Mouse (Mus musculus): ENCODE measurements around the gene Zmynd12. TPM values are rescaled to one million over a fixed set of nuclear protein-coding genes. Genes with fewer than 3 reads are reported as not detected.
A peak's percentile ranks its signal among the peaks of the same experiment; 100 is the strongest.

Gene Zmynd12
- polyA plus RNA-seq (2015; fragmentation: Nextera tagmentation; extraction: Ambion mirVana): 1.8 and 2.1 TPM in 2 replicates

DNA sequence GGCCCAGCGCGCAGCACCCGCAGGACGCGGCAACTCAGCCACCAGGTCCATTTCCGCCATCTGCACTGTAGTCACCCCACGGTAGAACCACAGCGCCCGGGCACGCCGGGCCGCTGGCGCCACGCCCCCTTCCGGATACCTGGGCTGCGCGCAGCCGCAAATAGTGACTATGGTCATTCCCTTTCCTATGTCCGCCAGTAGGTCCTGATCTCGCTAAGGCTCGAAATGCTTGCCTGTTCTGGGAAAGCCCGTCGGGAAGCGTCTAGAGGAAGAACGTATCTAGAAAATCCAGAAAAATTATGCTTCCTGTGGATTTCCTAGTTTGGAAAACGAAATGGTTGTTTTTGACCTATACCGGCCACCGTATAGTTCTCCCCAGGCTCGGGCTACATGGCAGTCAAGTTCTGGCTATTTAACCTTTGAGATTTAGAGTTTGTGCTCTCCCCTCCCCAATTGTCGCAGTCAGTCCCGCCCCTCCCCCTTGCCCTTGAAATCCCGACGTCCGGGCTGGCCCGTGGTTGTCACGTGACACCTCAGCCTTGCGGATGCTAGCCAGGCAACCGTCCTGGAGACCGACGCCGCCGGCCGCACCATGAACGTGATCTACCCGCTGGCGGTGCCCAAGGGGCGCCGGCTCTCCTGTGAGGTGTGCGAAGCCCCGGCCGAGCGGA lies at the start of gene Zmynd12, which contains the start of gene Ppcs:
Zmynd12 (plus strand) TSS at position 521 of the 671 bp plus-strand sequence.
Ppcs (minus strand) TSS at position 127 of the 671 bp plus-strand sequence.
- WGBS: under 1% methylated on average over 52 of the region's 52 CpGs

DNA sequence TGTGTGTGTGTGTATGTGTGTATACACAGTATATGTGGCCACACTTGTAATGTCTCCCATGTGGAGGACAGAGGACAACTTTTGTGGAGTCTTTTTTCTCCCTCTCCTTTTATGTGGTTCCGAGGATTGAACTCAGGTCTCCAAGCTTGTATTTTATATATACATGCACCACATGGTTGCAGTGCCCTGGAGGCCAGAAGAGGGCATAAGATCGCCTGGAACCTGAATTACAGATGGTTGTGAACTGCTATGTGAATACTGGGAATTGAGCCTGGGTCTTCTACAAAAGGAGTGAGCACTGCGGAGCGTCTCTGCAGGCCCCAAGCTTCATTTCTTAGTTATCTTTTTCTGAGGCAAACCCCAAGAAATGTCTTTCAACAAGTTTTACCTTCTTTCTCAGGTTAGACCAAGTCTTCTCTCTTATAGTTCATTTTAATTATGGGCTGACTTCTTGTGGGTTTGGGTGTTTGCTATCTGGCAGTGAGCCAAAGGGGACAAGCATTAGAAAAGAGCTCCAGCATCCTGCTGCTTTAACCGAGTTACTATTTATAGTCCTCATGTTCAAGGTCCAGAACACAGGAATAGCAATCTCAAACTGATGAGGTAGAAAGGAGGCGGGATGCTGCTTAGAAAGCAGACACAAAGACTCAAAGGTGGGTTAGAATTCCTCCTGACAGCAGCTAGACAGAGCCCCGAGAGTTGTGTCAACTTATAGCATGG lies 41.0 kb upstream of the Zmynd12 start:
- Histone ChIP-seq H3K4me2 (replicated peaks) (no peak overlapping the region), H3K27me3 (no peaks in the 10 kb centered on the region), H3K27ac (replicated peaks) (no peak overlapping the region), H3K36me3 (no peaks in the 10 kb centered on the region), H3K4me3 (replicated peaks) (no peak overlapping the region), H3K9me3 (replicated peaks) (no peaks in the 10 kb centered on the region), H3K4me1 (no peaks in the 10 kb centered on the region), H3K9ac (no peak overlapping the region)
- ATAC-seq (ENCODE audit: insufficient number of reproducible peaks, low FRiP score, low TSS enrichment, low read depth): no peak
- 72% methylated on average over 7 of the region's 7 CpGs for WGBS

More for the DNA sequence above, at the start of gene Zmynd12, which contains the start of gene Ppcs:
- Histone ChIP-seq H3K36me3 (no peaks in the 10 kb centered on the region), H3K4me2 (replicated peaks) (peak within 1 kb of the TSS; percentile 67), H3K9ac (peak within 1 kb of the TSS; percentile 69), H3K27me3 (no peaks in the 10 kb centered on the region), H3K9me3 (replicated peaks) (no peaks in the 10 kb centered on the region), H3K4me1 (peaks cover 13% of the 10 kb centered on the region), H3K4me3 (replicated peaks) (peak within 1 kb of the TSS; percentile 69), H3K27ac (replicated peaks) (peak within 1 kb of the TSS; percentile 88)
- ATAC-seq (ENCODE audit: insufficient number of reproducible peaks, low FRiP score, low TSS enrichment, low read depth): peak; percentile 94

DNA sequence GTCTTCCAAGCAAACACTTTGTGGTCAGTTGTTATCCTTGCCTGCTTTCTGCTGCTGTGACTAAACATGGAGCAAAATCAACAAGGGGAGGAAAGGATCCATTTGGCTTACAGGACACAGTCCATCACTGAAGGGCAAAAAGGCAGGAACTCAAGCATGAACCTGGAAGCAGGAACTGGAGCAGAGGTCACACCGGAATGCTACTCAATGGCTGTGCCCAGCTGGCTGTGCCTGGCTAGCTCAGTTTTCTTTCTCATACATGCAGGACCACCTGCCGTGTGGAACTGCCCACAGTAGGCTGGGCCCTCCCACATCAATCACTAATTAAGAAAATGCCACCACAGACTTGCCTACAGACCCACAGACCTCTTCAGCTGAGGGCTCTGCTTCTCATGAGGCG lies 33.4 kb upstream of the Zmynd12 start:
- Histone ChIP-seq H3K4me1 (no peaks in the 10 kb centered on the region), H3K9ac (no peak overlapping the region), H3K36me3 (no peaks in the 10 kb centered on the region), H3K27ac (replicated peaks) (no peak overlapping the region), H3K27me3 (no peaks in the 10 kb centered on the region), H3K4me3 (replicated peaks) (no peak overlapping the region), H3K9me3 (replicated peaks) (0 out of 2 replicates have a peak, but pooled peaks cover 3% of the 10 kb centered on the region), H3K4me2 (replicated peaks) (no peak overlapping the region)
- ATAC-seq (ENCODE audit: insufficient number of reproducible peaks, low FRiP score, low TSS enrichment, low read depth): no peak
- WGBS: 66% methylated on average over 3 of the region's 3 CpGs

DNA sequence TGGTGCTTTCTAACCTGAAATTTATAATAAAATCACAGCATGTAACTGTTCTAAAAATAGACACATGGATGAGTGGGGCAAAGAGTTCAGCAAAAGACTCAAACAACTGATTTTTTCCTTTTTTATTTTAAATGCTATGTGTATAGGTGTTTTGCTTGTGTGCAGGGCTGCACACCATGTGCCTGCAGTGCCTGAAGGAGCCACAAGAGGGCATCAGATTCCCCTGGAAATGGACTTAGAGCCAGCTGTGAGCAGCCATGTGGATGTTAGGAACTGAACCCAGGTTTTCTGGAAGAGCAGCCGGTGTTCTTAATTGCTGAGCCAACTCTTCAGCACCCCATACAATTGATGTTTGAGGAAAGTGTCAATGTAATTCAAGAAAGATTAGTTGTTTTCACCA lies 32.2 kb upstream of the Zmynd12 start:
- Histone ChIP-seq H3K9ac (no peak overlapping the region), H3K4me2 (replicated peaks) (no peak overlapping the region), H3K9me3 (replicated peaks) (0 out of 2 replicates have a peak, but pooled peaks cover 3% of the 10 kb centered on the region), H3K4me1 (no peaks in the 10 kb centered on the region), H3K36me3 (no peaks in the 10 kb centered on the region), H3K27me3 (no peaks in the 10 kb centered on the region), H3K4me3 (replicated peaks) (no peak overlapping the region), H3K27ac (replicated peaks) (no peak overlapping the region)
- ATAC-seq (ENCODE audit: insufficient number of reproducible peaks, low FRiP score, low TSS enrichment, low read depth): no peak
- 85% methylated on average over 1 of the region's 1 CpGs for WGBS

DNA sequence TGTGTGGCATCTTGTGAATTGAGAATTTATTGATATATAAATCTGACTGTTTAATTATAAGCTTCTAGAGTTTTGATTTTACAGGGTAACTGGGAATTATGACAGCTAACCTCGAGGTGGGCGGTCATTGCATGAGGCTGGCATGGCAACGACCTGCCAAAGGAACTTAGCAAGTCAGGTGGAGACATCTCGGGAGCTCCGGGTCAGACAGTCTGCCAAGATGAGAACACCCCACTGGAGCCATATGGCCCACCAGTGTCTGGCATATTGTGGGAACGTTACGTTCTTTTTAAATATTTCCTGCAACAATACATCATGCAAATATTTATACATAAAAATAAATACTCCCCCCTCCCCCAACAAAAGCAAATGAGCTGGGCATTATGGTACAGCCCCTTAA lies 23.9 kb upstream of the Zmynd12 start:
- H3K27me3 ChIP-seq: no peaks in the 10 kb centered on the region
- H3K9me3 ChIP-seq (replicated peaks): no peaks in the 10 kb centered on the region; the same call in 1 of the 2 replicates
- no peak for ATAC-seq (ENCODE audit: insufficient number of reproducible peaks, low FRiP score, low TSS enrichment, low read depth)
- H3K4me2 ChIP-seq (replicated peaks): no peak overlapping the region
- WGBS: 86% methylated on average over 7 of the region's 7 CpGs
- H3K9ac ChIP-seq: no peak overlapping the region
- H3K27ac ChIP-seq (replicated peaks): no peak overlapping the region
- no peak overlapping the region for H3K4me3 ChIP-seq (replicated peaks)
- H3K36me3 ChIP-seq: no peaks in the 10 kb centered on the region
- no peaks in the 10 kb centered on the region for H3K4me1 ChIP-seq

DNA sequence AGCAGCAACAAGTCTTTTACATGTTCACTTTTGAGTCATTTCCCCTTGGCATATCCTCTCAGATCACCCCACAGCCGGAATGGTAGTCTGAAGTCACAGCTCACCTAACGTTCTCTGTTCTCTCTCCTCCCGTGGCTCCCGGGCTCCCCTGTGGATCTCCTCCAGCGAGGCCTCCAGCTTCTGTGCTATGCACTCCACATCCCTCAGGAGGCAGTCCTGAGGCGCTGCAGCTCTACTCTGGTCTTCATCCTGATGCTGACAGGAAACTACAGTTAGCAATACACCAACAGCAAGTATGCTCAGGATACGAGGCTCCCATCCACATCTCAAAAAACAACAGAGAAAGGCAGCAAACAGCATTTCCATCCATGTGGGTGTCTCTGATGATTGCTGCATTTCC lies 21.7 kb upstream of the Zmynd12 start:
- Histone ChIP-seq H3K27me3 (no peaks in the 10 kb centered on the region), H3K36me3 (no peaks in the 10 kb centered on the region), H3K9me3 (replicated peaks) (no peaks in the 10 kb centered on the region; the same call in 1 of the 2 replicates), H3K4me1 (no peaks in the 10 kb centered on the region), H3K4me3 (replicated peaks) (no peak overlapping the region), H3K4me2 (replicated peaks) (no peak overlapping the region), H3K9ac (no peak overlapping the region), H3K27ac (replicated peaks) (no peak overlapping the region)
- 54% methylated on average over 7 of the region's 7 CpGs for WGBS
- ATAC-seq (ENCODE audit: insufficient number of reproducible peaks, low FRiP score, low TSS enrichment, low read depth): no peak

DNA sequence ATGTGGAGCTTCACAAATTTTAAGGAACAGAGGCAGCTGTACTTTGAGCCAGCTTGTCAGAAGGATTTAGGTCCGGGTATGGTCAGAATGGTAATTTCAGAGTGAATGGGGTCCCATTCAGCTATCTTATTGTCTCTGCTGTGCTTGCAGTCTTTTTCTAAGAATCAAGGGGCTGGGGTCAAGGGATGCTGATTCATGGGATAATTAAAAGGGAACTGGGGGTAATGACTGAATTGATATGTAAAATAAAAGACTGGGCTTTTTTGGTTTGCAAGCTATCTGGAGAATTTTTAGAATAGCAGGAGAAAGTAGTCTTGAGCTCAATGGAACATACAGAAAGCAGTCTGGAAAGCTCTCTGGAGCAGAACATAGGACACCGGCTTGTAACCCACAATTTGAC lies 19.2 kb upstream of the Zmynd12 start:
- no peak overlapping the region for H3K27ac ChIP-seq (replicated peaks)
- no peaks in the 10 kb centered on the region for H3K27me3 ChIP-seq
- WGBS: 82% methylated on average over 2 of the region's 2 CpGs
- ATAC-seq (ENCODE audit: insufficient number of reproducible peaks, low FRiP score, low TSS enrichment, low read depth): no peak
- no peaks in the 10 kb centered on the region for H3K36me3 ChIP-seq
- no peak overlapping the region for H3K4me2 ChIP-seq (replicated peaks)
- no peaks in the 10 kb centered on the region; the same call in 1 of the 2 replicates for H3K9me3 ChIP-seq (replicated peaks)
- no peak overlapping the region for H3K9ac ChIP-seq
- H3K4me3 ChIP-seq (replicated peaks): no peak overlapping the region
- H3K4me1 ChIP-seq: no peaks in the 10 kb centered on the region

DNA sequence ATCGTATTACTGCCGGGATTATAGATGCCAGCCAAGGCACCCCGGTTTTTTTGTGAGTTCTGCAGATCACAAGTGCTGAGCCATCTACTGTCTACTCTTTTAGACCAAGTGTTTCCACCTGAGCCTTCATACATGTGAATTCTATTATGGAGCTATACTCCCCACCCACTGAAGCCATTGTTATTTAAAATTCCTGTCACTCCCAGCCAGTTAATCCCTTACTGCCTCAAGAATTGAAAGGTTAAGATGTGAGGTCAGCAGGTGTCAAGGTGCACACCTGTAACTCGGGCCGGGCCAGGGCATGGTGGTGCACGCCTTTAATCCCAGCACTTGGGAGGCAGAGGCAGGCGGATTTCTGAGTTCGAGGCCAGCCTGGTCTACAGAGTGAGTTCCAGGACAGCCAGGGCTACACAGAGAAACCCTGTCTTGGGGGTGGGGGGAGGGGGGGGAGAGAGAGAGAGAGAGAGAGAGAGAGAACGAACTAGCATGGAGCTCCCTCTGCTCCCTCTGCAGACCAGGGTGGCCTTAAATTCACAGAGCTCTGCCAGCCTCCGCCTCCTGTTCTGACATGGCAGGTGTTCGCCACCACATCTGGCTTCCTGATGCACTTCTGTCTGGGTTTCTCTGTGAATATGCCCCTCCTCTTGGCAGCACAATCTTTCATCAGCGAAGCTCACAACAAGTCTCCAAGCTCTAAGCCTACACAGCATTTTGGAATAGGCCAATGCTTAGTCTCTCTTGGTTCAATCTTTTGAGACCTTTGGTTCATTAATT lies 10.6 kb upstream of the Zmynd12 start:
- ATAC-seq (ENCODE audit: insufficient number of reproducible peaks, low FRiP score, low TSS enrichment, low read depth): no peak
- Histone ChIP-seq H3K4me1 (peaks cover 17% of the 10 kb centered on the region), H3K36me3 (no peaks in the 10 kb centered on the region), H3K9ac (no peak overlapping the region), H3K27me3 (no peaks in the 10 kb centered on the region), H3K9me3 (replicated peaks) (no peaks in the 10 kb centered on the region), H3K27ac (replicated peaks) (no peak overlapping the region), H3K4me2 (replicated peaks) (no peak overlapping the region), H3K4me3 (replicated peaks) (no peak overlapping the region)
- 63% methylated on average over 12 of the region's 12 CpGs for WGBS

DNA sequence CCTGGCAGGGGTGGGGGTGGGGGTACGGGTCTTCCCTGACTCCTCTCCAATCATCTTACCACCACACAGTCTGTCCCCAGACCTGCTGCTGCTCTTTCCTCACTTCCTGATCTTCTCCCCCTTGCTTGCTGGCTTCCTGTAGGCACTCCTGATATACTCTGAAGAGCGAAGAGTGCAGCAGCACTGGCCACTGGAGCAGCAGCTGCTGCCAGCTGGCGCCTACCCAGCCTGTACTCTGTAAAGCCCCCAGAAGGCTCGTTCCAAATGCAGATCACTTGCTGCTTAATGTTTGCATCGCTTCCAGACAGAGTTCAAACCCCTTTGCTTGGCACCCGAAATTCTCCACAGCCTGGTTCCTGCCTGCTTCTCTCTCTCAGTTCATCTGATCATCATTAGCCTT lies 9.8 kb upstream of the Zmynd12 start:
- H3K4me3 ChIP-seq (replicated peaks): no peak overlapping the region
- no peak overlapping the region for H3K4me2 ChIP-seq (replicated peaks)
- H3K9ac ChIP-seq: no peak overlapping the region
- WGBS: 55% methylated on average over 6 of the region's 6 CpGs
- 0 out of 2 replicates have a peak, but pooled peaks have one; percentile 8 for ATAC-seq (ENCODE audit: insufficient number of reproducible peaks, low FRiP score, low TSS enrichment, low read depth)
- peaks cover 17% of the 10 kb centered on the region for H3K4me1 ChIP-seq
- no peaks in the 10 kb centered on the region for H3K36me3 ChIP-seq
- H3K9me3 ChIP-seq (replicated peaks): no peaks in the 10 kb centered on the region
- H3K27me3 ChIP-seq: no peaks in the 10 kb centered on the region
- no peak overlapping the region for H3K27ac ChIP-seq (replicated peaks)

DNA sequence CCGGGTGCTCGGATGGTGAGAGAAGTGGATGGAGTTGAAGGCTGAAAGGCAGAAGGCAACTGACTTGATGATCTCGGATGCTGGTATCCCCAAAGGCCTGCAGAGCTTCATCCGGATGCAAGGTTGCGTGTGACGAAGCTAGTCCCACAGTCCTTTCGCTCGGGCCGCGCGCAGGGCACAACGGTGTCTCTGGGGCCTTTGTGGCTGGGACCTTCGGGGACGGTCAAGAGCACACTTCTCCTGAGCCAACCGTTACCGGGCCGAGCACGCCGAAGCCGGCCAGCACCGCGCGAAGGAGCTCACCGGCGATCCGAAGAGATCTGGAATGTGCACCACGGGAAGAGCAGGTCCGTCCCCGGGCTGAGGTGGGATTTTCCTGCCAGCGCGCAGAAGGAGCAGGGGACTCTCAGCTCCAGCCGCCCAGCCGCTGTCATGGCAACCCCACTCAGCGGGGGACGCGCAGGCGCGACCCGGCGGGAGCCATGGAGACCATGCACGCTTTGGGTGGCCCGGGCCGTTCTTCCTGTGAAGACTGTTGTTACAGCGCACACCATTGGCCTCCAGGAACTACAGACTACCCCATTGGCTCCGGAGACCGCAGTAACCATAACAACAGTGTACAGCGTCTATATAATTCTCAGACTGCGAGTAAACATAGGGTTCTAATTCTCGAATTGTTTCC lies 7.4 kb upstream of the Zmynd12 start, which contains the start of gene Ccdc30:
Ccdc30 (minus strand) TSS at position 450 of the 682 bp plus-strand sequence.
- peak within 1 kb of the TSS; percentile 50 for H3K4me3 ChIP-seq (replicated peaks)
- no peaks in the 10 kb centered on the region for H3K9me3 ChIP-seq (replicated peaks)
- no peaks in the 10 kb centered on the region for H3K27me3 ChIP-seq
- H3K4me1 ChIP-seq: peaks cover 17% of the 10 kb centered on the region
- WGBS: under 1% methylated on average over 49 of the region's 49 CpGs
- no peaks in the 10 kb centered on the region for H3K36me3 ChIP-seq
- H3K9ac ChIP-seq: peak within 1 kb of the TSS; percentile 21; the same call in 1 of the 2 replicates
- peak within 1 kb of the TSS; percentile 96 for H3K4me2 ChIP-seq (replicated peaks)
- peak; percentile 99 for ATAC-seq (ENCODE audit: insufficient number of reproducible peaks, low FRiP score, low TSS enrichment, low read depth)
- H3K27ac ChIP-seq (replicated peaks): no peak within 1 kb of the TSS
